Mouse (Mus musculus) T-helper 2 cell (primary cell): ENCODE data around the gene Pip5k1b.

Source experiments
- in situ Hi-C: fragments of 300-600 bp; cut with MboI, MseI; formaldehyde crosslinking; loops from one replicate; pipeline ENCODE4 v1.15.1; 2025; ENCODE audit warnings: high pct_unique_total_duplicates

The Pip5k1b gene

DNA sequence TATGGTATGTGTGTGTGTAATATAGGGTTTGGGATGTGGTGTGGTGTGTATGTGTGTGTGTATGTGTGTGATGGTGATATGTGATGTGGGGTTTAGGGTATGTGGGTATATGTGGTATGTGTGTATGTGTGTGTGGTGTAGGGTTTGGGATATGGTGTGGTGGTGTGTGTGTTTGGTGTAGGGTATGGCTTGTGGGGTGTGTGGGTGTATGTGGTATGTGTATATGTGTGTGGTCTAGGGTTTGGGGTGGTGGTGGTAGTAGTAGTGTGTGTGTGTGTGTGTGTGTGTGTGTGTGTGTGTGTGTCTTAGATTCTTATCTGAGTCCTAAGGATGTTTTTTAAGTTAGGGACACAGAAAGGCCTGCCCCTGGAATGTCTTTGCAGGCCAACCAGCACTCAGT lies 37.3 kb downstream of the Pip5k1b start:
- in situ Hi-C loops = no loop called here

GRCm38 (mm10) chr19:24517057-24517456 lies 38.6 kb downstream of the Pip5k1b start:
- in situ Hi-C loops = no loop called here

- in situ Hi-C loops = no loop called here
Measured at GRCm38 (mm10) chr19:24515941-24516340, 39.7 kb downstream of the Pip5k1b start.

DNA sequence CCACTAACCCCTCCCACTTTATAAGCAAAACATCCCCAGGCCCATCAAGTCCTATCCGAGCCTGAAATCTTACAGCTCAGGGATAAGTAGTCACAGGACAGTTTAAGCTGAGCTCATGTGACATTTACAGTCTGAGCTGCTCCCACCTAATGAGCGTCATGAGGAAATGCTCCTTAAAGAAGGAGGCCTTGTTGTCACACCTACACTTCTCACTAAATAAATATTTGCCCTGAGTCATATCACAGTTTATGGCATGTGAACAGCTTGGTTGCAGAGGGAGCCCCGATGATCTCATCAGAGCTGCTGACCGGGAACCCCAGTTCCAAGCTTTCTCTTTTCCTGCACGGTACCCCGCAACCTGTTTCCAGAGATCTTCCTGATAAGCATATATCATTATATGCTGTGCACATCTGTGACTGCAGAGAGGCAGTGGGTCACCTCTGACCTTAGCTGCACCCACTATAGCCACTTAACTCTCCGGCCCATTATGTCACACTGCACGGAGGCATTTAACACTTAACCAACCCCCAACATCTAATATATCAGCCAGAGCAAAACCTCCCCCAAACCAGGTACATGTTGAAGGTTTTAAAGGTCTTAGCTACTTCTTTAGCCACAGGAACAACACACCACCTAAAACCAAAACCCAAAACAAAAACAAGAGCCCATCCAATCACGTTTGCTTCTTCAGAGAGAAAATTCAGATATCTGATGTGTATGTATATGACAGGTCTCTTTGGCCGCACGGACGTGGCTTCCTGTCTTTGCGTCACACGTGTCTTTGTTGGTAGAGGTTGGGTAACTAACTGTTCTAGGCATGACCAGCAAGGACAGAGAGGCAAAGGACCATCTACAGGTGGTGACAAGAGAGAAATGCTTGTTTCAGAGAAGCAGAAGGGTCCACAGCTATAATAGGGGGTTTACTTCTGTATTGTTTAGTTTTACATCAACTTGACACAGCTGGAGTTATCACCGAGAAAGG lies 40.7 kb downstream of the Pip5k1b start:
- in situ Hi-C loops = no loop called here

DNA sequence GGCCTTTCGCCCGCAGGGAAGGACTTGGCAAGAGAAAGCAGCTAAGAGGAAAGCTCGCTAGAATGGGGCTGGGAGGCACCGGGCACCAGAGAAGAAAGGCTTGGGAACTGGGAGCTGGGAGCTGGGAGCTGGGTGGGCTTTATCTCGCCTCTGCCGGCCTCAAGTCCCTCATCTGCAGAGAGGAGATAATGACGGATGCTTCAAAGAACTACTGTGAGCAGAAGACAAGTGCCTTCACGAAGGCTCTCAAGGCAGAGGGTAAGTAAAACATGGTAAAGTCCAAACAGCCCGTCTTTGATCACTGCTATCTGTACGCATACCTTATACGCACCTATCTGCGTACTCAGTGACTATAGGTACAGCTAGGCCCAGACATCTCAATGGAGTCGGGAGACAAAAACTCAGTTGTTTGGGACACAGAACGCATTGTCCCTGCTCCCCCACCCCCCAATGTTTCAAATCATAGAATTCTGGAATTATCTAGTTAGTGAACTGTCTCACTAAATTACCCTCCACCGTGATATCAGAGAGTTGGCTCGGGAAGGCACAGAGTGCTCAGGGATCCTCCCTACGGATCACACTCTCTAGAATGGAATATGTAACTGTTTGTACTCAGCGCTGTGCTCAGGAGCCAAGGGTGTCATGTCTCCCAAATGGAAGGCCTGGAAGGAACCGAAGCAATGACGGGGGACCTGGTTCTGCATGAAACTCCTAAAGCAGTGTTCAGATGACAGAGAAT lies 42.4 kb downstream of the Pip5k1b start:
- in situ Hi-C loops = no loop called here

DNA sequence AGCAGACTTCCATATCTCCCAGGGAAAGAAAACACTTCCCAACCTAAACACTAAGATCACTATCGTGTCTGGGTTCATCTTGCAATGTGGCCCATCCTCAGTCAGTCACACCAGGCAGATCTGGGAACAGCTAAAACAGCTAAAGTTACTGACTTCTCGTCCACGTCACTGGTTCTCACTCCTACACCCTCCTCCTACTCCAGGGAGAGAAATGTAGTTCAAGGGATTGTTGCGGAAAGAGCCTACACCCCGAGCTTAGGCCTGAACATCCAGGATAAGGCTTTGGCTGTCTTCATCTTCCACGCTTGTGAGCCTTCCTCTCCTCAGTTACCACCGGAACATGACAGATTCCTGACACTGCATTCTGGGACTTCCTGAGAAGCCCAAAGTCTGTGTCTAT lies 43.7 kb downstream of the Pip5k1b start:
- in situ Hi-C loops = no loop called here

DNA sequence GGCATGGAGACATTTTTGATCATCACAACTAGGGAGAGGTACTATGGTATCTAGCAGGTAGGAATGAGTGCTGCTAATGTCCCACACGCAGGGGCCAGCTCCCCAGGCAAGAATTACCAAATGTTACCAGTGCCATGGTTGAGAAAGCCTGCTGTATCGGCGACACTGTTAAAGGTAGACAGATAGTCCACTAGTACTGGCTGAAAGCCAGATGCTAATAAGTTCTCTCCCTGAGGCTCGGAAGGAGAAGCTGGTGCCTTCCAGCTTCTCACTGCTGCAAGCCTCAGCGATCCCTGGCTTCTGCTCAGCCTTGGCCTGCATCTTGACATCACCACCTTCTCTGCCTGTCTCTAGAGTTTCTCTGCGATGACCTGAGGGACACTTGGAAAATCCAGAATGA lies 46.3 kb downstream of the Pip5k1b start:
- in situ Hi-C loops = no loop called here

- in situ Hi-C loops = no loop called here
Measured at GRCm38 (mm10) chr19:24508087-24508767, 47.4 kb downstream of the Pip5k1b start.

DNA sequence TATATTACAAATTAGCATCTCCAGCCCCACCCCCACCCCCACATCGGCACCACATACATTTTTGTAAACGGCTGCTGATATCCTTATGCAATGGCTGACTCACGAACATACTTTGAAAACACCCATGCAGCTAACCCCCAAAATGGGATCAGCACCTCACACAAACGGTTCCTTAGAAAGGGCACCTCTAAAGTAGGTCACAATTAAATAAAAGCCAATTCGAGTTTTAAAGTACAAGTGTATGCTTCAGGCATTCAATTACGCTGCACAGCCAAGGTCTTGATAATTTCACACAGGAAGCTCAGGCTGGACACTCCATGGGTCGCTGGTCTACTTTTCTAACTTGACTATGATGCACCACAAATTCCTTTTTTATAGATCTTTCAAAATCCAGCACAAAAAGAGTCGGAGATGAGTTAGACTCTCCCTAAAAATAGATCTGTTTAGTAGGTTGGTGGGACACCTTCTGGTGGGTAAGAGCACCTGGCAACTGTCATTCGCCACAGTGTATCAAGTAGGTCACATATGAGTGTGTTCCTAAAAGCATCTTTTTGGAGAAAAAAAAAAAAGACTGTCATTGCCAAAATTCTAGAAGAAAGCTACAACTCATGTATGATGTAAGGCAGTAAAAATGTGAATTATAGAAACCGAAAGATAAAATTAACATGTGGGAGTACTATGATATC lies 52.8 kb downstream of the Pip5k1b start:
- in situ Hi-C loops = no loop called here

- in situ Hi-C loops = no loop called here
Measured at GRCm38 (mm10) chr19:24501525-24501924, 54.1 kb downstream of the Pip5k1b start.

- in situ Hi-C loops = no loop called here
Measured at GRCm38 (mm10) chr19:24500431-24500830, 55.2 kb downstream of the Pip5k1b start.

- in situ Hi-C loops = no loop called here
Measured at GRCm38 (mm10) chr19:24499291-24499690, 56.4 kb downstream of the Pip5k1b start.

- in situ Hi-C loops = no loop called here
Measured at GRCm38 (mm10) chr19:24493887-24494286, 61.8 kb downstream of the Pip5k1b start.

GRCm38 (mm10) chr19:24491824-24492223 lies 63.8 kb downstream of the Pip5k1b start:
- in situ Hi-C loops = no loop called here

DNA sequence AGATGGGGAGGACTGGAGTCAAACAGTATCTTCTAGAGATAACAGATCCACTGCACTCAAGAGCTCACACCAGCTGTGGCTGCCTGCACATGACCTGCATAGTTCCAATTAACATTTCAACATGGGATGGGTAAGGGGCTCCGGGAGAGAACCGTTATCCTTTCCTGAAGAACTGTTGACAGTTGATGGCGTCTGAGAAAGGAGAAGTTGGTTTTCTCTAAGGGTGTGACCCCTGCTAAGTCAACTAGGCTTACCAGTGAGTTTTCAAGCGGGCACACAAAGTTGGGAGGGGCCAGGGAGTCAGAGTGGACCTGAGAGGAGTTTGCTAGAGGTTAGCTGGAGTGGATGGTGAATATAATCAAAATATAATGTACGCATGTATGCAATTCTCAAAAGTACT lies 65.4 kb downstream of the Pip5k1b start:
- in situ Hi-C loops = no loop called here

- in situ Hi-C loops = no loop called here
Measured at GRCm38 (mm10) chr19:24486433-24487296, 69.0 kb downstream of the Pip5k1b start.

DNA sequence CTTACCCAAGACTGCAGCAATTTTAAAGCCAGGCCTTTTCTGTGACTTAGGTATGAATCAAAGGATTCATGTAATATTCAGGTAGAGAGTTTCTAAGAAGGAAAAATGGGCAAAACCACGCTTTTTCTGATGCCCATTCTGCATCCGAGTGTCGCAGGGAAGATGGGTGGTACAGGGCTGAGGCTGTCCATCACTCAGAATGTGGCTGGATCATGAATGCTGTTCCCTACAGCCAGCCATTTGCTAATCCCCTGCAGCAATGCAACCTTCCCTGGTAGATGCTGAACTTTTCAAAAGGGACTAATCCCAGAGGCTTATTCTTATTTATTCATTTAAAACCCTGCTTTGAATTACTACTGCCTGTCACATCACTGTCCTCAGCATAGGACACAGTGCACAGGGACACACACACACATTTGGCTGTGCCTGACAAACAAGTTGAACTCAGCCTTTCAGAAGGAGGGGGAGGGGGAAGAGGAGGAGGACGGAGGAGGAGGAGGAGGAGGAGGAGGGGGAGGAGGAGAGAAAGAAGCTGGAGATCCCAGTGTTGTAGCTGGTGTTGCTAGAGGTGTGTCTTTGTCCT lies 71.0 kb downstream of the Pip5k1b start:
- in situ Hi-C loops = no loop called here

GRCm38 (mm10) chr19:24480916-24481315 lies 74.8 kb downstream of the Pip5k1b start:
- in situ Hi-C loops = no loop called here

GRCm38 (mm10) chr19:24476929-24477882 lies 78.5 kb downstream of the Pip5k1b start, which contains the start of gene Fam122a:
TSS of gene Fam122a (minus strand) at chr19:24477356.
- in situ Hi-C loops = loop anchor here (5.0 kb wide), 1 partner anchor 180 kb away; no protein-coding TSS in a partner anchor
